Mouse (Mus musculus) gastrocnemius, adult 8-10 months (tissue): Measurements from ENCODE around the gene Rflnb. TPM values are rescaled to one million over a fixed set of nuclear protein-coding genes. Genes with fewer than 3 reads are reported as not detected.

Experiments
- DNase-seq, 2 experiments: peaks; one replicate each; pipeline ENCODE4 v3.0.0; 2022; ENCODE audit warnings: low spot score in 2 of 2
- total RNA-seq, 4 experiments: library from RNA; stranded (reverse); gene quantifications; 2 replicates each; pipeline ENCODE4 v1.2.4; 2022

Rflnb gene
- total RNA-seq, 4 experiments from 2014 or later = 7.4 to 13.4 (median 9.2) TPM

DNA sequence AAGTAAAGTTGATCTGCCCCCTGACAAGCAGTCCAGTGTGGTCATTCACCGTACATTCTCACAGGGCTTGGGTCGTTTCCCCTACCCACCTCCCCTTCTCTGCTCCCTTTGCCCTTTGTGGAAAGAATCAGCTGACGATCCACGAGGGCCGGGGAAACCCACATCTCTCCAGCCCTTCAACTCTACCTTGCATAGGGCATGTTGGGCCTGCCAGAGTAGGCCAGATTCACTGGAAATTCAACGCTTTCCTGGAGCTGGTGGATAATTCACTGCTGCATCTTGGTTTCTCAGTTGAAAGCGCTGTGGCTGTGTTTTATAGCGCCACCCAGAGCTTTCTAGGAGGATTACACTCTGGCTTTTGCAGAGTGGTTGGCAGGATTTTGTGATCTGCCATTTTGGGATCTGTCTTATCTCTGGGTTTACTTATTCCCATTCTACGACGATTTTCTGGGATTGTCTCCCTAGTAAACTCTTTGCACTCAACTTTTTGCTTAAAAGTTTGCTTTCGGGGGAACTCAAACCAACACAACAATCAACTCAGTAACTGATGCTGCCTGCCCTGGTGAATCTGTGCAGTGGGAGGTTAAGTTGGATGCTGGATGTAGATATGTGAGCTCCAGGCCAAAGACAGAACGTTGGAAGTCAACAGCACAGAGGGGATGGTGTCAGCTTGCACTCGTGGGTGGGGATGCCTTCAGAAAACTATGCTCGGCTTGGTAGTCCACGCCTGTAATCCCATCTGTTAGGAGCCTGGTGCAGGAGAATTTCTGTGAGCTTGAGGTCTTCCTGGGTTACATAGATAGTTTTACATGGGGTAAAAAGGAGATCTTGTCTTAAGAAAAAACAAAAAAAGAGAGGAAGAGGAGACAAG lies 36.4 kb downstream of the Rflnb start:
- DNase-seq = no peak

DNA sequence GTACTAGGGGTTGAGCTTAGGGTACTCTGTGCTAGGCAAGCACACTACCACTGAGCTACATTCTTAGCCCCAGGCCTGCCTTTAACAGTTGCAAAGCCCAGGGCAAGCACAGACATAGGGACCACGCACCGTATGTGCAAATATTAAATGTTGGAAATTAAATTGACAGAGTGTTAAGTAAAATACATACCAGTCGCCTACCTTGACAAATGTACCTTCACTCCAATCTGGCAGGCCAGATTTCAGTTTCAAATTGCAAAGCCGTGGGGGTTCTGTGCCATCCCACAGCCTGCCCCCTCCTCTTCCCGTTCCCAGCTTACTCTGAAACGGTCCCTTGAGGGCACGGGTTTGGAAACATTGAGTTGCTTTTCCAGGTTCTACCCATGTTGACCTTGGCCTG lies 41.6 kb downstream of the Rflnb start:
- DNase-seq = no peak

DNA sequence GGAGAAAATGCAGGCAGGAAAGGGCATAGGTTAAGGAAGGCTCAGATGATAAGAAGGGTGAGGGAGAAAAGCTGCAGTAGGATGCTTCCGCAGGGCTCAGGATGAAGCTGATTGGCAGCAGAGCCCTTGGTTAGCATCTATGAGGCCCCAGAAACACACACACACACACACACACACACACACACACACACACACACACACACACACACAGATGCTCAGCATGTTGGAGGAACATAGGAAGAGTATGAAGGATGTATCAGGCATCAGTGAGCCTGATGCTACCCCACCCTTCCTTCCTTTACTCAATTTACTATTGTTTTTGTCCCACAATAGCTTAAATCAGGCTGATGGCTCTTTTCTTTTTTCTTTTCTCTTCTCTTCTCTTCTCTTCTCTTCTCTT lies 43.0 kb downstream of the Rflnb start:
- no peak for DNase-seq

DNA sequence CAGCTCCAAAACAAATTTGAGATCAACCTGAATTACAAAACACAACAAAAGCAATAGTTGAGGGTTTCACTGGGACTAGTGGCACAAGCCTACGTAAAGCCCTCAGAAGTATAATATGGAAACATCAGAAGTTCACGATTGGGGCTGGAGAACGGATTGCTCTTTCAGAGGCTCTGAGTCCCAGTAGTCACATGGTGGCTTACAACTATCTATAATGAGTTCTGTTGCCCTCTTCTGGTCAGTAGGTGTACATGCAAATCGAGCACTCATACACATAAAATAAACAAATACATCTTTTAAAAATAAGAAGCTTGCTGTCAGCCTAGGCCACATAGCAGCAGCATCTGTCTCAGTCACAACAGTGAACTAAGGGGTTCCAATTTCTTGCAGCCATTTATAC lies 44.4 kb downstream of the Rflnb start:
- DNase-seq = no peak

DNA sequence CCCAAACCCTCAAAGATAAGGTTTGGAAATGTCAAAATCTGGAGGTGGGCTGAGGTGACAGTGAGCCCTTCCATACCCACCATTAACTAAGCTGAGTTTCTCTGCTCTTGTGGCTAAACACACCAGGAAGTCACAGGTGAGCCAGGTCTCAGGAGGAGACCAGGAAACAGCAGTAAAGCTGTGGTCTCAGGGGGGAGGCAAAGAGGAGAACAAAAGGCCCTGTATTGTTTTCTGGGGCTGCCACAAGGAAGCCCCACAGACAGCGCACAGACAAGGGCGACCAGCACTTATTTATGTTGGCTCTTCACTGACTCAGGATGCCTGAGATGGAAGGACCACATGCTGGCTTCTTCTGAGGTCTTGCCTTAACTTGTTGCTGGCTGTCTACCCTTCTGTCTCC lies 47.2 kb downstream of the Rflnb start:
- DNase-seq = no peak

DNA sequence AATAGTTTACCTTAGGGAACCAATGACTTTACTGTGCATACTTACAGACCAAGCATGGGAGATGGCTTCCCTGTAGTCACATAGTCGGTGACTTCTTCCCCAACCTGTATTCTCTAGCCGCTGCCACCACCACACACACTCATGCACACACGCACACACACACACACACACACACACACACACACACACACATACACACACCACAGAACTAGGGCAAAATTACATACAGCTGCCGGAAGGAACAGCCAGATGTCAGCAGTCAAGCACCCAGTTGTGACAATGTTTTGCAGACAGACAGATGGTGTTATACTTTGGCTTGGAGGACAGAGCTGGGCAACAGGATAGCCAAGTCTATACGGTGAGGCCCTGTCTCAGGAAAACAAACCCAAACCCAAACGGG lies 49.5 kb downstream of the Rflnb start:
- no peak for DNase-seq

DNA sequence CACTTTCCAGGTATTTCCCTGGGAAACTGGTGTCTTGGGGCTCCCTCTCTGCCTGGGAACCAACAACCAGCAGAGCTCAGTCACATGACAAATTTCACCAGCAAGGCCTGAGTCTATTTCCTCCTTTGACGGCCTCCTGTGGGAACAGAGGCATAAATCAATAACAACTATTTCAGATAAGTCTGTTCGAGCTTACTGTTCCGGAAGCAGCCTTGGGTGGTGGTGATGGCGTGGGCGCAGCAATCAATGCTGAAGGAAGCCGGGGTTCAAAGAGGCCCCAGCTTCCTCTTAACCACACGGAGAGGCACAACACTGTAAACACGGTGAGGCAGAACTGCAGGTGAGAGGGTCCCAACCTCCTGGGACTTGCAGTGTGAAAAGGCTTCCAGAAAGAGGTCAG lies 50.8 kb downstream of the Rflnb start:
- DNase-seq = no peak

DNA sequence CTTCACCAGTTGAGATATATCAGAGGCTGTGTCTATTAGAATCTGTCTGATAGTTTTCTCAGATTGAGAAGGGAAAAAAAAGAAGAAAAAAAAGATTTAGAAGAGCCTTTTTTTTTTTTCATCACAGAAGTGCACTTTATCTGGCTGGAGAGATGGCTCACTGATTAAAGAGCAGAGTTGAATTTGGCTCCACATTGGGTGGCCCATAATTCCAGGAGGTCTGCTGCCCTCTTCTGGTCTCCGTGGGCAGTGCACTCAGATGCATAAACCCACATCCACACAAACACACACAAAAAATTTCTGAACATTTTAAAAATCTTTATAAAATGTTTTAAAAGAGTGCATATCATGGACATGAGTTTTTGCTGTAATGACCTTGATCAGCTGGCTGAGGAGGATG lies 53.6 kb downstream of the Rflnb start:
- no peak for DNase-seq

DNA sequence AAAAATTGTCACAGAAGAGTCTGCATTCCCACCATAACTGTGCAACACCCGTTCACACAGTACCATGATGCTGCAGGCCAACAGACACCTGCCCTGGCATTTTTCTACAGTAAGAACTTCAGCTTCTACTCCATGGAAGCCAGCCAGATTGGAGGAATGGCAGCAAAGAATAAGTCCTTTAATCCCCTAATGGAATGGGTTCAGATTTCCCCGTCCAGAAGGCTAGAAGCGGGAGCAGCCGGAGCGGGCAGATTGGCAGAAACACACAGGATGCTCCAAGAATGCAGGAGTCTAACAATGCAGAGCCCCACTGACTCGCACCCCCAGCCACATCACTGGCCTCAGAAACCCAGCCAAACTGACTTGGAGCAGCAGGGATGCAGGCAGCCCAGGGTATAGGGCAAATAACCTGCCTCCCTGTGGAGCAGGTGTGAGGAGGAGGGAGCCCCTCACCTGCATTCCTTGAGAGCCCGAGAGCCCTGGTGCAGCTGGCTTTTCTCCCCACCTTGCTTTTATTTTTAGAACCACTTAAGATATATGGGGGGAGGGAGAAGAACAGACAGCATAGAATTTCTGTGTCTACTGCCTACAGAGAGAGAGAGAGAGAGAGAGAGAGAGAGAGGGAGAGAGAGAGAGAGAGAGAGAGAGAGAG lies 54.5 kb downstream of the Rflnb start:
- no peak for DNase-seq

DNA sequence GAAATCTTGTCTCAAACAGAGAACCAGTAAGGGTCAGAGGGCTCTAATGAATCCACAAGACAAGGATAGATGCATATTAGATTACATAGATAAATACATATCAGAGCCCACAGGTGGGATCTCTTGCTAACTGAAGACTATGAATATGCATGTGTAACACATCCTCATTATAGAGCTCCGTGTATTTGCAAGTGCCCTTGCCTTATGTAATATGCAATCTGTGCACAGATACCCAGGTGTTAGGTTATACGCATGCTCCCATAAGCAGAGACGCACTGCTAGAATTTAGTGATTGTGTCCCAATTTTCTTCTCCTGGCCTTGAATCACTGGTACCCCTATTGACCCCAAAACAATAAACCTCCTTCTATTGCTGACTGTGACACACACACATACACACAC lies 55.4 kb downstream of the Rflnb start:
- DNase-seq = no peak

DNA sequence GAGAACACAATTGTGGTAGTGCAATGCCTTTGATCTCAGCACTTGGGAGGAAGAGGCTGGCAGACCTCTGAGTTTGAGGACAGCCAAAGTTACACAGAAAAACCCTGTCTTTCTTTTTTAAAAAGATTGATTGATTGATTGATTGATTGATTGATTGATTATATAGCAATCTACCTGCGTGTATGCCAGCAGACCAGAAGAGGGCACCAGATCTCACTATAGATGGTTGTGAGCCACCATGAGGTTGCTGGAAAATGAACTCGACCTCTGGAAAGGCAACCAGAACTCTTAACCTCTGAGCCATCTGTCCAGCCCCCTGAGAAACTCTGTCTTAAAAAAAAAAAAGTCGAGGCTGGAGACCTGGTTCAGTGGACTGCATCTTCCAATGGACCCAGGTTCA lies 57.0 kb downstream of the Rflnb start:
- no peak for DNase-seq

Other genes with a start within 250 kb of the Rflnb start
- gene Doc2b, start 231.7 kb downstream of the Rflnb start, total RNA-seq = 1 to 10 TPM in 2 of 4 experiments, under 1 TPM in 2; 0.41 to 1.4 (median 0.78) TPM
- gene Rph3al, start 89.4 kb downstream of the Rflnb start, total RNA-seq = 10 to 100 TPM; 14.1 to 17.5 (median 14.9) TPM
- gene 1700016K19Rik, start 27.9 kb downstream of the Rflnb start, total RNA-seq = not detected
- 10 to 100 TPM; 19.6 to 22.5 (median 21.5) TPM for gene Vps53, start 151.9 kb upstream of the Rflnb start, total RNA-seq
- gene Fam57a, start 151.9 kb upstream of the Rflnb start, total RNA-seq = 1 to 10 TPM in 2 of 4 experiments, under 1 TPM in 2; 0.88 to 2.3 (median 1.1) TPM
- gene Dbil5, start 189.8 kb upstream of the Rflnb start, total RNA-seq = not detected
- 1 to 10 TPM; 2.0 to 4.3 (median 3.6) TPM for gene Gemin4, start 189.9 kb upstream of the Rflnb start, total RNA-seq
- gene Mrm3, start 215.9 kb upstream of the Rflnb start, total RNA-seq = 10 to 100 TPM; 12.8 to 14.7 (median 13.1) TPM
- 10 to 100 TPM; 22.0 to 24.5 (median 22.7) TPM for gene Glod4, start 215.9 kb upstream of the Rflnb start, total RNA-seq